Mouse (Mus musculus) ES-E14 (cell line): ENCODE measurements around the gene Sncg.

Experiments
- CHD2 ChIP-seq: IDR thresholded peaks from 2 replicates; pipeline ENCODE4 v1.6.1; 2014; ENCODE audit warnings: mild to moderate bottlenecking, low read depth, low read length, inconsistent platforms
- HCFC1 ChIP-seq: IDR thresholded peaks from 2 replicates; pipeline ENCODE4 v1.6.1; 2012; ENCODE audit warnings: low read length, inconsistent platforms, borderline replicate concordance; ENCODE audit not compliant: insufficient read depth
- ZC3H11A ChIP-seq: IDR thresholded peaks from 2 replicates; pipeline ENCODE4 v1.6.1; 2012; ENCODE audit warnings: low read depth, mild to moderate bottlenecking, inconsistent platforms, low read length, borderline replicate concordance
- ZNF384 ChIP-seq: IDR thresholded peaks from 2 replicates; pipeline ENCODE4 v1.6.1; 2012; ENCODE audit warnings: low read depth, low read length, inconsistent platforms

- TF ChIP-seq CHD2 (no peak), ZC3H11A (no peak), HCFC1 (no peak), ZNF384 (no peak)
Observed at GRCm38 (mm10) chr14:34331886-34332285, 42.7 kb downstream of the Sncg start.
